Mouse (Mus musculus) forebrain, embryonic 12.5 days (tissue): ENCODE measurements at regions not wholly inside any gene's neighbourhood (a gene's known extent, or its start where the extent isn't known, plus 50 kb on each side); places are given as distances from the start of the nearest gene placed in this dataset.

ENCODE experiments used
- ATAC-seq: fragments of 200-750 bp; cut with Nextera tagmentation; 2 replicates; pipeline ENCODE4 v1.8.0; 2017; ENCODE audit warnings: moderate TSS enrichment; ENCODE audit not compliant: low FRiP score
- H3K27ac ChIP-seq: fragments of 300-500 bp; sonication (generic); 2 replicates; pipeline ENCODE4 v1.5.1; 2016; ENCODE audit warnings: mild to moderate bottlenecking
- H3K27me3 ChIP-seq: fragments of 300-500 bp; sonication (generic); 2 replicates; pipeline ENCODE4 v1.6.1; 2016; ENCODE audit warnings: mild to moderate bottlenecking
- H3K36me3 ChIP-seq: fragments of 300-500 bp; sonication (generic); replicated peaks from 2 replicates; pipeline ENCODE4 v1.6.1; 2016; ENCODE audit warnings: mild to moderate bottlenecking
- H3K4me1 ChIP-seq: fragments of 300-500 bp; sonication (generic); 2 replicates; pipeline ENCODE4 v1.6.1; 2016
- H3K4me2 ChIP-seq: fragments of 300-500 bp; sonication (generic); 2 replicates; pipeline ENCODE4 v1.6.1; 2016; ENCODE audit warnings: mild to moderate bottlenecking, moderate library complexity
- H3K4me3 ChIP-seq: fragments of 300-500 bp; sonication (generic); replicated peaks from 2 replicates; pipeline ENCODE4 v1.5.1; 2016; ENCODE audit warnings: mild to moderate bottlenecking
- H3K9ac ChIP-seq: fragments of 300-500 bp; sonication (generic); 2 replicates; pipeline ENCODE4 v1.6.1; 2016; ENCODE audit warnings: mild to moderate bottlenecking
- H3K9me3 ChIP-seq: fragments of 300-500 bp; sonication (generic); 2 replicates; pipeline ENCODE4 v1.6.1; 2016
- WGBS: fragments of 180-500 bp; shearing (Covaris S2); methylation state at CpG from one replicate; pipeline ENCODE4 v1.1.7; 2016; 5-methylcytosine and 5-hydroxymethylcytosine counted together

GRCm38 (mm10) chr13:79320146-79320545 lies 1120.6 kb upstream of the Nr2f1 start:
- Histone ChIP-seq H3K27me3 (no peaks in the 10 kb centered on the region), H3K4me1 (no peaks in the 10 kb centered on the region), H3K4me3 (no peak overlapping the region), H3K36me3 (no peaks in the 10 kb centered on the region), H3K27ac (no peak overlapping the region), H3K9me3 (no peaks in the 10 kb centered on the region), H3K9ac (no peak overlapping the region), H3K4me2 (no peak overlapping the region)
- WGBS: 63% methylated on average over 2 of the region's 2 CpGs
- ATAC-seq: no peak

GRCm38 (mm10) chr13:79309584-79310110 lies 1110.1 kb upstream of the Nr2f1 start:
- Histone ChIP-seq H3K4me1 (no peaks in the 10 kb centered on the region), H3K27me3 (no peaks in the 10 kb centered on the region), H3K9ac (no peak overlapping the region), H3K4me3 (no peak overlapping the region), H3K4me2 (no peak overlapping the region), H3K36me3 (no peaks in the 10 kb centered on the region), H3K9me3 (no peaks in the 10 kb centered on the region), H3K27ac (no peak overlapping the region)
- WGBS: 91% methylated on average over 5 of the region's 5 CpGs
- ATAC-seq: no peak

- Histone ChIP-seq H3K4me2 (peak overlapping the region; percentile 21), H3K4me1 (peaks cover 10% of the 10 kb centered on the region), H3K27ac (peak overlapping the region; percentile 47; the same call in 1 of the 2 replicates), H3K4me3 (no peak overlapping the region), H3K36me3 (no peaks in the 10 kb centered on the region), H3K27me3 (0 out of 2 replicates have a peak, but pooled peaks cover 3% of the 10 kb centered on the region), H3K9me3 (no peaks in the 10 kb centered on the region), H3K9ac (no peak overlapping the region)
- peak; percentile 68 for ATAC-seq
- 6% methylated on average over 6 of the region's 6 CpGs for WGBS
Measured at GRCm38 (mm10) chr13:79297225-79297710, 1097.7 kb upstream of the Nr2f1 start.

GRCm38 (mm10) chr13:79288022-79288421 lies 1088.5 kb upstream of the Nr2f1 start:
- Histone ChIP-seq H3K9ac (no peak overlapping the region), H3K27me3 (0 out of 2 replicates have a peak, but pooled peaks cover 3% of the 10 kb centered on the region), H3K4me2 (no peak overlapping the region), H3K36me3 (no peaks in the 10 kb centered on the region), H3K4me1 (no peaks in the 10 kb centered on the region), H3K9me3 (no peaks in the 10 kb centered on the region), H3K4me3 (no peak overlapping the region), H3K27ac (no peak overlapping the region)
- ATAC-seq: no peak
- WGBS: 96% methylated on average over 1 of the region's 1 CpGs

- 90% methylated on average over 3 of the region's 3 CpGs for WGBS
- Histone ChIP-seq H3K9ac (no peak overlapping the region), H3K4me1 (no peaks in the 10 kb centered on the region), H3K9me3 (no peaks in the 10 kb centered on the region), H3K27ac (no peak overlapping the region), H3K4me2 (no peak overlapping the region), H3K27me3 (no peaks in the 10 kb centered on the region), H3K36me3 (no peaks in the 10 kb centered on the region), H3K4me3 (no peak overlapping the region)
- no peak for ATAC-seq
Measured at GRCm38 (mm10) chr13:79286181-79286580, 1086.6 kb upstream of the Nr2f1 start.

- Histone ChIP-seq H3K9me3 (no peaks in the 10 kb centered on the region), H3K9ac (no peak overlapping the region), H3K4me2 (no peak overlapping the region), H3K27me3 (no peaks in the 10 kb centered on the region), H3K36me3 (no peaks in the 10 kb centered on the region), H3K4me3 (no peak overlapping the region), H3K27ac (no peak overlapping the region), H3K4me1 (no peaks in the 10 kb centered on the region)
- ATAC-seq: peak; percentile 69; the same call in 1 of the 2 replicates
- 1% methylated on average over 2 of the region's 2 CpGs for WGBS
Measured at GRCm38 (mm10) chr13:79285478-79285877, 1085.9 kb upstream of the Nr2f1 start.

GRCm38 (mm10) chr13:79277714-79278113 lies 1078.2 kb upstream of the Nr2f1 start:
- Histone ChIP-seq H3K4me3 (no peak overlapping the region), H3K9ac (no peak overlapping the region; the same call in 1 of the 2 replicates), H3K27me3 (no peaks in the 10 kb centered on the region), H3K4me2 (peak overlapping the region; percentile 25), H3K36me3 (no peaks in the 10 kb centered on the region), H3K27ac (peak overlapping the region; percentile 36; the same call in 1 of the 2 replicates), H3K4me1 (peaks cover 10% of the 10 kb centered on the region), H3K9me3 (no peaks in the 10 kb centered on the region)
- ATAC-seq: peak; percentile 71
- 13% methylated on average over 6 of the region's 6 CpGs for WGBS

GRCm38 (mm10) chr13:79277313-79277712 lies 1077.8 kb upstream of the Nr2f1 start:
- Histone ChIP-seq H3K4me2 (peak overlapping the region; percentile 25), H3K4me1 (peaks cover 10% of the 10 kb centered on the region), H3K9ac (no peak overlapping the region), H3K9me3 (no peaks in the 10 kb centered on the region), H3K36me3 (no peaks in the 10 kb centered on the region), H3K4me3 (no peak overlapping the region), H3K27me3 (no peaks in the 10 kb centered on the region), H3K27ac (peak overlapping the region; percentile 36; the same call in 1 of the 2 replicates)
- ATAC-seq: peak; percentile 43; the same call in 1 of the 2 replicates
- 30% methylated on average over 7 of the region's 7 CpGs for WGBS

- H3K9me3 ChIP-seq: no peaks in the 10 kb centered on the region
- no peaks in the 10 kb centered on the region for H3K27me3 ChIP-seq
- H3K27ac ChIP-seq: no peak overlapping the region
- no peaks in the 10 kb centered on the region for H3K36me3 ChIP-seq
- 56% methylated on average over 5 of the region's 5 CpGs for WGBS
- no peak overlapping the region for H3K4me3 ChIP-seq
- no peak overlapping the region for H3K9ac ChIP-seq
- peak; percentile 34; the same call in 1 of the 2 replicates for ATAC-seq
- H3K4me2 ChIP-seq: no peak overlapping the region
- no peaks in the 10 kb centered on the region; the same call in 1 of the 2 replicates for H3K4me1 ChIP-seq
Measured at GRCm38 (mm10) chr13:79255362-79255761, 1055.8 kb upstream of the Nr2f1 start.

GRCm38 (mm10) chr13:79252385-79252784 lies 1052.8 kb upstream of the Nr2f1 start:
- no peaks in the 10 kb centered on the region for H3K27me3 ChIP-seq
- whole genome bisulfite sequencing: 42% methylated on average over 5 of the region's 5 CpGs
- H3K9me3 ChIP-seq: no peaks in the 10 kb centered on the region
- H3K9ac ChIP-seq: no peak overlapping the region
- no peak overlapping the region for H3K4me2 ChIP-seq
- no peak overlapping the region for H3K27ac ChIP-seq
- no peak for ATAC-seq
- H3K36me3 ChIP-seq: no peaks in the 10 kb centered on the region
- no peaks in the 10 kb centered on the region; the same call in 1 of the 2 replicates for H3K4me1 ChIP-seq
- H3K4me3 ChIP-seq: no peak overlapping the region

- no peak overlapping the region for H3K4me3 ChIP-seq
- H3K4me1 ChIP-seq: no peaks in the 10 kb centered on the region; the same call in 1 of the 2 replicates
- ATAC-seq: peak; percentile 67; the same call in 1 of the 2 replicates
- H3K4me2 ChIP-seq: no peak overlapping the region
- no peaks in the 10 kb centered on the region for H3K36me3 ChIP-seq
- no peak overlapping the region for H3K9ac ChIP-seq
- no peak overlapping the region for H3K27ac ChIP-seq
- H3K9me3 ChIP-seq: no peaks in the 10 kb centered on the region
- 32% methylated on average over 1 of the region's 1 CpGs for whole genome bisulfite sequencing
- H3K27me3 ChIP-seq: no peaks in the 10 kb centered on the region
Measured at GRCm38 (mm10) chr13:79251269-79251668, 1051.7 kb upstream of the Nr2f1 start.
